Mouse (Mus musculus): ENCODE measurements around the gene Sept10.
A peak's percentile ranks its signal among the peaks of the same experiment; 100 is the strongest.

The Sept10 gene

DNA sequence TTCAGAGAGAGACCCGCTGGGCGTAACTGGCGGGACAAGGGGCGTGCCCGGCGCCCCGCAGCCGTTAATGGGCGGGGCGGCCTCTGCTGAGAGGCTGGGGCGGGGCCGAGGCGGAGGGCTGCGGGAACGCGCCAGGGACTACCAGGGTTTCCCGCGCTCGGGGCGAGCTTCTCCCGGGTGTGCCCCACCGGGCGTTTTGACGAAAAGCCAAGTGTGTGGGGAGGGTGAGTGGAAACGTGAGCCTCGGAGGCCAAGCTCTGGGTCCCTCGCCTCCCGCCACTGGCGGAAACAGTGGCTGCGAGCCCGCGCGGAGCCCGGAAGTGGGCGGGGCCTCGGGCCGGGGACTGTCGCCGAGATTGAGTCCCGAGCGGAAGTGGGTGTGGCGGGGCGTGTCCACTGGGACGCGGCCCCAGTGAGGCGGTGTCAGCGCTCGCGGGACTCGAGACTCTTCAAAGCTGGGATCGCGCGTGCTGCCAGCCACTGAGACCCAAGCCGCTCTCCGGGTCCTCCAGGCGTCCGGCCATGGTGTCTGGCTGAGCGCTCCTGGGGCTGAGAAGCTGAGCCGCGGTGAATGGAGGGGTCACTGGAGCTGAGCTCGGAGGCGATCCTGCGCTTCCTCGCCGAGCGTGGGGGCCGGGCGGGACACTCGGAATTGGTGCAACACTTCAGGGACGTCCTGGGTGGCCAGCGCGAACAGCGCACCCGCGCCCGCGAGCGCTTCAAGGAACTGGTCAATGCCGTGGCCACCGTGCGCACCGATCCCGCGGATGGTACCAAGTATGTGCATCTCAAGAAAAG, at the start of gene Sept10, which contains the start of gene Sowahc:
TSS of gene Sept10 (minus strand) at position 375 of the 798 bp plus-strand sequence.
TSS of gene Sowahc (plus strand) at position 481 of the 798 bp plus-strand sequence.
- DNase-seq, result peak; percentile 95 to 99

DNA sequence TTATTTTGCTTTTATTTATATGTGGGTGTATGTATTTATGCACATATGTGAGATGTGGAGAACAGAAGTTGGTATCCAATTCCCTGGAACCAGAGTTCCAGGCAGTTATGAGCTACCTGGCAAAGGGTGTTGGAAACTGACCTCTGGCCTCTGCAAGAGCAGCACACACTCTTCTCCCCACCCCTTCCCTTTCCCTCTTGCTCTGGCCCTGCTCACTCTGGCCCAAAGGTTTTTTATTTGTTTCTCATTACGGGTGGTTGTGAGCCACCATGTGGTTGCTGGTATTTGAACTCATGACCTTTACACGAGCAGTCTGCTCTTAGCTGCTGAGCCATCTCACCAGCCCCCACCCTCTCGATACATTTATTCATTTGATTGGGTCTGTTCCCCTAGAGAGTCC, 47.1 kb upstream of the Sept10 start:
- no peak for DNase-seq

DNA sequence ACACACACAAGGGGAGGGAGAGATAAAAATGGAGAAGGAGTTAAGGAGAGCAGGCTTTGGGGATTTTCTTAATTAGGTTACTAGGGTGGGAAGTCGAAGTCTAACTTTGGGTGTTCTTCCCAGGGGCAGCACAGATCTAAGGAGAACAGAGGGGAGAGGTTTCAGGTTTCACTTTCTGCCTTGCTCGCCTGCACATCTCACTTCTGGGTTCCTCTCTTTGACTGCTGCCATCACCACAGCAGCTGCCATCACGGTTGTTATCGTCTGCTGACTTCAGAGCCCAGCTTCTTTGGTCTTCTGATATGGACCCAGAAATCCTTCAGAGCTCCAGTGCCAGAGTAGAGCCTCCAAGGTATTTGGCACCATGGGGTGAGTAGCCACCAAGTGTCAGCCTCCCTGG, 46.5 kb upstream of the Sept10 start:
- DNase-seq, result no peak

DNA sequence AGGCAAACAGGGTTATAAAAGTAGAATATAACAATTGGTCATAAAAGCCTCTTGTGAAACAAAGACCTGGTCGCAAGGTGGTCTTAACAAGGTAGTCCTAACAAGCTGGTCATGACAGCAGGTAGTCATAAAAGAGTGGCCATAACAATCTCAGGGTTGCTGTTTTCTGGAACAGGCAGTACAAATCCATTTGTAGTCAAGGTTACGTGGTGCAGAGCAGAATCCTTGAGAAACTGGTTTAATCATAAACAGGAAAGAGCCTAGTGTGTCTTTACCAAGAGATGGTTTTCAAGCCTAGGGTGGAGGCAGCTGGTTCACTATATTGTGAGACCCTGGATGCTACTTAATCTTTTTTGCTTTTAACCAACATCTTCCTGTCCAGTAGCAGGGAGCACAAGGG, 45.6 kb upstream of the Sept10 start:
- DNase-seq, result no peak

DNA sequence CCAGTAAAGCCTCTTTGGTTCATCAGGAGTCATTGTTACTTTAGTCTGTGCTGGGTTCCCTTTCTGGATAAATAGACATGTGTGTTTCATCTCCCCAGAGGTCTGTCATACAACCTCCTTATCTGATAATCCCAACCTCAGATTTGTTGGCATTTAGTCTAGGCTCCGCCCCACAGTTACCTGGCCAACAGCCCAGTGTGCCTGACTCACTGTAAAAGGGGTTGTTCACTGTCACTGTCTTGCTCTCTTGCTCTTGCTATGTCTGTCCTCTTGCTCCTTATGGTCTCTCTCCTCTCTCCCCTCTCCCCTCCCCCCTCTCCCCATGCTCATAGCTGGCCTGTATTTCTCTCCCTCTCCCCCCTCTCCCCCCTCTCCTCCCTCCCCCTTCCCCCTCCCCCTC, 44.5 kb upstream of the Sept10 start:
- DNase-seq, result no peak

DNA sequence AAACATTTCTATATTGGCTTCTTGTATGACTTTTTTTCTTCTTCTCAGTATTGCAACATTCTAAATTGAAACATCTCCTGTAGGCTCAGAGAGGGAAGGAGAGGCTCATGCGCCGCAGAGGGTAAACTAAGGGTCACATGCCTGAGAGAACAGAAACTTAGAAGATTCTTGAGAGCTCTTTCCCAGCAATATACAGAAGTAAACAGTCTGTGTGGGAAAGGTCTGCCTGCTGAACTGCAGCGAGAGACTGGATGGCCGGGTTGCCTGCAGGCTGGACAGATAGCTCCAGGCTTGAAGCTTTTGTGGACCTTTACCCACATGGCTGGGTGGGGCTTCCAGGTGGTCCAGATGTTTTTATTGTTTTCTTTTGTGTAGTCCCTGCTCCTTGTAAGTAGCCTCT, 44.0 kb upstream of the Sept10 start:
- DNase-seq, result no peak

DNA sequence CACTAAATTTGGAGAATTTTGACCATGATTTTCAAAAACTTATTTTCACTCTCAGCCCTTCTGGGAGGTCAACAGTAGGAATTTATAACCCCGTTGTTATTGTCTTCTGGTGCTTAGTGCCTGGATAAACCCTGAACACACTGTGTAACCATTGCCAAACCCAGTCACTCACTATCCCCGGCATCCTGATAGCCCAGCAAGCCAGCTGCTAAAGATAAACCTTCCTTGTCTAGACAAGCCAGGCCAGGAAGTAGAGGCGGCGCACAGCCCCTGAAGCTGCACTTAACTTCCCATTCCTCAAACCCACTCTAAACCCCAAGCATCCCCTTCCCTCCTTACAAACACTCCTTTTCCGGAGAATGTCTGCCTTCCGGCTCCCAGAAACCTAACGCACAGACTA, 43.4 kb upstream of the Sept10 start:
- no peak for DNase-seq

DNA sequence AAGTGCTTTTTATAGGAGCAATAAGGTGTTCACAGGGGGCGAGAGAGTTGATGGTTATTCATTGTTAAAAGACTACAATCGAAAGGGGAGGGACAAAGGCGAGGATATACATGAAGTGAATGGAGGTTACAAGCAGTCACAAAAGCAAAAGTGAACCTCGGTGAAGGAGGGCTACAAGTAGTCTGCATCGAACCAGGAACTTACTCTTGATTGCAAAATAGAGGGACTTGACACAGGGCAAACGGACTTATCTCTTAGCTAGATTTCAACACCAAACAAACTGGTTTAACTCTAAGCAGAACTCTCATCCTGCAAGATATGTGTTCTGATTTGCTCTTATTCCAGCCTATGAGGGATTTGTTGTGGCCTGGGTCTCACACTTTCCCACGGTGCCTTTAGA, 41.3 kb upstream of the Sept10 start:
- DNase-seq, result no peak

DNA sequence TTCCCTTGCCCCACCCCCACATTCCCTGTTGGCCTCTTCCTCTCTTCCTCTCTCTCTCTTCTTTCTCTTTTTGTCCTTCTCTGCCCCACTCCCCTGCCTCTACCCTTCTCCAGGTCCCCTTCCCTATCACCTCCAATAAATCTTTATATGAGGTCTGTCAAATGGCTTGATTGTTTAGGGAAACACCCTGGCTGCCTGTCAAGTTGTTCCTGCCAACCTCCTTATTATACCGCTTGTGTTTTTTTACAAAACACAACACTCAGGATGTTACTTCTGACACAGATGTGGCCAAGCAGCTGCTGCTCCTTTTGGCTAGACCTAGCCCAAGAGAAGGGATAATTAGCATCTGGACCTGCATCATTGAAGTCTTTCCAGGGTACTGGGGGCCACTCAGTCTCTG, 40.4 kb upstream of the Sept10 start:
- no peak for DNase-seq

DNA sequence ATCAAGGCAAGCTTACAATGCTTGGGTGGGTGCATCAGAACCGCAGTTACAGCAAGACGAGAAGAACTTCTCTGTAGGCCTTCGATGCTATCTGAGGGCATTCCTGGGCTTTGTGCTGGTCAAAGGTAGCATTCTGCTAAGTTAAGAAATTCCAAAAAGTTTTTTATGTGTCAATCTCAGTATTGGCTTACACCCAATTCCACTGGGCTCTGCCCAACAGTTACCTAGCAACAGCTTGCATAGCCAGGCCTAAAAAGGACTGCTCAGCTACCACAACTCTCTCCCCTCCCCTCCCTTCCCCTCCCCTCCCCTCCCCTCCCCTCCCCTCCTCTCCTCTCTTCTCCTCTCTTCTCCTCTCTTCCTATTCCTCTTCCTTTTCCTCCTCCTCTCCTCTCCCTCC, 40.0 kb upstream of the Sept10 start:
- DNase-seq, result no peak

DNA sequence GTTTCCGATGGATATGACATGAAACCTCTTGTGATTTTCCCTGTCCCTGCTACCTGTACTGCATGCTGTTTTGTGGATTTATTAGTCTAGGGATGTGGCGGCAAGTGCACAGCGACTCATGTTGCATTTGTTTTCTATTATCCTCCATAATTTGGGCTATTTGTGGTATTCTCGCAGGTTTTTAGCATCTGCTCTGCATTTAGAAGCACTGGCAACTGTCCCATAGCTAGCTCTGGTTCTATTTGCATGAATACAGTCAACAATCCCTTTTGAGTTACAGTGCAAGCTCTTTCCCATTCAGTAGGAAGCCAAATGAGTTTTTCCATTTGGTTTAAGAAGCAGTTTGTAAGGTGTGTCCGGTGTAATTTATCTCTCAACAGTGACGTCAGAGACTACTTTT, 37.9 kb upstream of the Sept10 start:
- DNase-seq, result no peak

DNA sequence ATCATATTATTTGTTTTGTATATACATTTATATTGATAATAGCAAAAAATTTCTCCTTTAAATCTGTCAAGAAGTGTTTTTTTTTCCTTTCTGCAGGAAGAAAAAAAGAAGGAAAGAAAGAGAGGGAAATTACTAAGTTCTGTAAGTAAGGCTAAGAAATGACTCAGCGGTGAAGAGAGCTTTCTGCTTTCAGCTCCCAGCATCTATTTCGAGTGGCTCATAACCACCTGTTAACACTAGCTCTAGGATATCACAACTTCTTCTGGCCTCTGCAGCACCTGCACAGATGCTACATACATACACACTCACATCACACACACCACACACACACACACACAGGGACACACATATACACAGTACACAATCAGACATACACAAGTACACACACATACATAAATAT, 34.9 kb upstream of the Sept10 start:
- DNase-seq, result no peak

DNA sequence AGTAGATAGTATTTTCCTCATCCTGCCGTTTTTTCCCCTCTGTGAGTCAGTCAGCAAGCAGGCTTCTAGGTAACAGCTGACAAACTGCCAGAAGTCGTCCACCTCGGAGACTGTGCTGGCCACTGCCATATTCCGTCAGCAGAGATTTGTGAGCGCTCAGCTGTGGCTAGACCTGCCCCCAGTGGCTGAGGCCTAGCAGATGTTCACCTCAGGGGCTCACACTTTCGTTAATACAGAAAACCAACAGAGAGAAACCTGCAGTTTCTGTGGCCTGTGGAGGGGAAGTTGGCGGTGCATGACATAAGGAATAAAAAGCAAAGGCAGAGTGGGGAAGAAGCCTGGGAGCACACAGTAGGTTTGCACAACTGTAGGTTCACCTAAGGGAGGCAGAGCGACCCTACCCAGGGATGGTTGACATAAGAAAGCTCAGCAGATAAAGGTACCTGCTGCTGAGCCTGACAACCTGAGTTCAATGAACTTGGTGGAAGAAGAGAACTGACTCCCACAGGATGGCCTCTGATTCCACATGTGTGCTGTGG, 32.0 kb upstream of the Sept10 start:
- no peak for DNase-seq

DNA sequence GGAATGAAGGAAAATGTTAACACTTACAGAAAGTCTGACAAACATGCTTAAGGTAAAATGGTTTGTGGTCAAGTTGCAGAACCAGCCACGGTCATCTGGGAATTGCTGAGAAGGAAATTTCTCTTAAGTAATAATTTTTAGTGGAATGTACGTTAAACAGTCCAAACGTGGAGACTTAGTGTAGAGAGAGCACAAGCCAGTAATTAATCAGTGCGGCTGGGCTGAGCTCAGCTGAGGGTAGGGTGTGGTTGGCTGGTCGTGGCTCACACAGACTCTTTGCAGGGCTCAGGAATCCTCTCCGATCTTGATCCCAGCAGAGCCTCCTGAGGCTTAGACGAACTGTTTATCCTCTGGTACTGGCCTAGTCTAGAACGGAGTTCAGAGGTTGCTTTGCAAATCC, 30.7 kb upstream of the Sept10 start:
- DNase-seq, result no peak

DNA sequence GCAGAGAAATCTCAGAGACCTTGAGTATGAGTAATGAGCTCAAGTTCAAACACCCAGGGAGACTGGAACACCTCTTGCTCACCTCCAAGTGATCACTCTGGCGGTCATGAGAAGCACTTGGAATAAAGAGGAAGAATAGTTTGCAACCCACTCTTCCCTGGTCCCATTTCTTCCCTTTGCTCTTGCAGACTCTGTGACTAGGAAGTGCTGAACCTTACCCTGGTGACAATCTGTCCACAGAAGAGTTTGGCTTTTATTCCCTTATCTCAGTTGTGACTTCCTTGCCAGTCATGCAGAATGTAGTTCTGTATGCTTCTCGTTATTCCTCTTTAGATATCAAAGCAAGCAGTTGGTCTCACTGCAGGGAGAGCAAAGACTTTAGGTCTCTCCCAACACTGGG, 30.3 kb upstream of the Sept10 start:
- DNase-seq, result no peak

DNA sequence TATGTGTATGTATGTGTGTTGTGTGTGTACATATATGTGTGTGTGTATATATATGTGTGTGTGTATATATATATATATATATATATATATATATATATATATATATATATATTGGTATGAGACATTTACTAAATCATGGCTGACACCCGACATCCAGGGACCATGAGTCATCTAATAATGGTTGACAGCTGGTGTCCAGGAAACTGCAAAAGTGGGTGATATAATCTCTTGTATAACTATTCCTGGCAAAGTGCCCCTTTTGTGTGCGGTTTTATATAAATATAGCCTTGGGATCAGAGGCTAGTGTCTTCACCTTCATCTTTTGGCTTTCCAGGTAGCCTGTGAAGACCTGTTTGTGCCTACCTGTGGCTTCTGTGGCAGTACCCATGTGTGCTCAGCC, 29.0 kb upstream of the Sept10 start:
- no peak for DNase-seq

DNA sequence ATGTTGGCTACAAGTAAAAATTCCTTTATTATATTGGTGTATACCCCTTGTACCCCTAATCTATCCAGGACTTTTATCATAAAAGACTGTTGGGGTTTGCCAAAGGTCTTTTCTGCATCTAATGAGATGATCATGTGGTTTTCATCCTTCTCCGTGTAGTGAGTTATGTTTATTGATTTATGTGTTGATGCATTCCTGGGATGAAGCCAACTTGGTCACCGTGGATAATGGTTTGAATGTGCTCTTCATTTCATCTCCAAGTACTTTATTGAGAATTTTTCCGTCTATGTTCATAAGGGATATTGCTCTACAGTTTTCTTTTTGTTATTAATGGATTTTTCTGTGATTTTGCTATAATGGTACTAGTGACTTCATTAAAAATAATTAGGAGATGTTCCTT, 27.9 kb upstream of the Sept10 start:
- no peak for DNase-seq

DNA sequence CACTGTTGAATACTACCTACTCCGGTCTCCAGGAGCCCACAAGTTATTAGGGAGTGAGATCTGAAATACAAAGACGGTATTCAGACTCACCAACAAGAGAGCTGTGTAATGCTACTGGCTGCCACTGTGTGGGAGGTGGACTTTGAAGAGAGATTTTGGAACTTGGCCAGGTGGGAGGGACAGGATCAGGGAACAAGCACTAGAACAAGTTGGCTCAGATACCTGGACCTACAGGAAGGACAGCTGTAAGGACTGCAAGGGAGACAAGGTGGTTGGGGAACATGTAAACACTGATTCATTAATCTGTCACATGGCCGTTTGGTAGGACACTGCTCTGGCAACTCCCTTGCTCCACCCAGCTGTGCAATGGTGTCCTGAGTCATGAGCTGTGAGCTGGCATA, 19.5 kb upstream of the Sept10 start:
- no peak for DNase-seq

DNA sequence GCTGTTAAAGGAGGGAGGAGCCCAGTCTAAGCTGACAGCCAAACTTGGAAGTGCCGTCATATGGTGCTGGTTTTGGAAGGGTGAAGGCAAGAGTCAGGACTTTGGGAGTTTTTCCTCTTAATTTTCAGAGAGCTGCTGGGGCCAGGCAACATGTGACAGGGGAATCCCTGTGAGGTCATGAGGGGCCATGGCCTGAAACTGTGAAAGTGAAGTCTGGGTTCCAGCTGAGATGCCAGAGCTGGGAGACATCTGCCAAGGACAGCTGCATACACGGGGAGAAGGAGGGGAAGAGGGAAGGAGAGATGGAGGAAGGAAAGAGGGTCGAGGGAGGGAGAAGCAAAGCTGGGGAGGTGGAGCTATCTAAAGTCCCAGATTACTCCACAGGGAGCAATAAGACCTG, 16.1 kb upstream of the Sept10 start:
- no peak for DNase-seq

DNA sequence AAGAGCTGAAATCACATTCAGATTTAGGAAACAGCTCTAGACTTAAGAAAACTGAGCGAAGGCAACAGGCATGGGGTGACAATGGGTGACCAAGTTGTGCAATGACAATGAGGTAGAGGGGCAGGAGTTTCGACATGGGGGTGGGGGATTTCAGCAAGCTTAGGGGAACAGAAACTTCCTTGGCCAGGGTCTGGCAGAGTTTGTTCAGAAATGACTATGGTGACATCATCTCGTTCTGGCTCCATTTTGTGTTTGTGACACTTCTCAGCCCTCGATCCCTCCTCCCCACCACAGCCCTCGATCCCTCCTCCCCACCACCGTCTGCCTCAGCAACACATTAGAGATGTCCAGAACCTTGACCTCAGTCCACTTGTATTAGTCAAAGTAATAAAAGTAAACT, 14.8 kb upstream of the Sept10 start:
- DNase-seq, result no peak

DNA sequence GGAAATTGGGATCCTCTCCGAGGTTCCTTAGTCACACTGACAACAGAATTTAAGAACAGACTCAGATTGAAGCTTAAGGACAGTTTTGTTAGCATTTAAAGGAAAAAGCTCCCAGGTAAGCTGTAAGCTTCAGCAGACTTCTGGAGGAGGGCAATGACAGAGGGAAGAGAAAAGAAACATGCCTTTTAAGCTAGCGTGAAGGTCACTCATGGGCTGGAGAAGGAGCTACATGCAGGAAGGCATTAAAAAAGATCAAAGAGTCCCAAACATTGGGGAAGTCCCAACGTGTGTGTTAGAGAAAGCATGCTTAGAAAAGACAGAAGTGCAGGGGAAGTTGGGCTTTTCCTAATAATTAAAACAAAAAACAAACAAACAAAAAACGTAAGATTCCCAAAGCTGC, 14.2 kb upstream of the Sept10 start:
- no peak for DNase-seq

DNA sequence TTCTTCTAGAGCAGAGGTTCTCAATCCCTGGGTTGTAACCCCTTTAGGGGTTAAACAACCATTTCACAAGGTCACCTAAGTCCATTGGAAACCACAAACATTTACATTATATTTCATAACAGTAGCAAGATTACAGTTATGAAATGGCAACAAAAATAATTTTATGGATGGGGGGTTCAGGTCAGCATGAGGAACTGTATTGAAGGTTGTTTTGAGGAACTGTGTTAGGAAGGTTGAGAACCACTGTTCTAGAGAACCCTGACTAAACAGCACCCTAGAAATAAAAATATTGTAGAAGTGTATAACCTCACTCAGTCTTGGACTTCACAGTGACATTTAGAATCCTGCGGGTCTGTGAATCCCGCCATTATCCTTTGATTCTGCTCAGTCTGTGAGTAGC, 13.6 kb upstream of the Sept10 start:
- no peak for DNase-seq

DNA sequence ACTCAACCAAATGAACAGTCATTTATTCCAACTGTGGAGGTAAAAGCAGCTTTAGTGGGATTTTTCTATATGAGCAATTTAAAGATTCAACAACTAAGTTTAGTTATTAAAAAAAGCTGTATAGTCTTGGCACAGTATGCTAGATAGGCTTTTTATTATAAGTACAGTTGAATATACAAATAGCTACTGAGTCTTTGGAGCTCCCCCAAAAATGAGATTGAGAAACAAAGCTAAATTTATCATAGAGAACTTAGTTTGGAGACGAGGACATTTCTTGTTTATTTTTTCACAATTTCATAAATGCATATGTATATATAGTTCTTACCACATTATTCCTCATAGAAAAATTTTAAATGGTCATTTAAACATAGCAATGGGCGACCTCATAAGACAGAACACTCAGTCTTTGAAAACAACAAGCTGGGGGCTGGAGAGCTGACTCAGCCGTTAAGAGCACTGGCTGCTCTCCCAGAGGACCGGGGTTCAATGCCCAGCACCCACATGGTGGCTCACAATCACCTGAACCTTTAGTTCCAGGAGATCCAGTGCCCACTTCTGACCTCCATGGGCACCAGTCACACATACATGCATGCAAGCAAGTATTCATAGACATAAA, 7.7 kb upstream of the Sept10 start:
- DNase-seq, result no peak

DNA sequence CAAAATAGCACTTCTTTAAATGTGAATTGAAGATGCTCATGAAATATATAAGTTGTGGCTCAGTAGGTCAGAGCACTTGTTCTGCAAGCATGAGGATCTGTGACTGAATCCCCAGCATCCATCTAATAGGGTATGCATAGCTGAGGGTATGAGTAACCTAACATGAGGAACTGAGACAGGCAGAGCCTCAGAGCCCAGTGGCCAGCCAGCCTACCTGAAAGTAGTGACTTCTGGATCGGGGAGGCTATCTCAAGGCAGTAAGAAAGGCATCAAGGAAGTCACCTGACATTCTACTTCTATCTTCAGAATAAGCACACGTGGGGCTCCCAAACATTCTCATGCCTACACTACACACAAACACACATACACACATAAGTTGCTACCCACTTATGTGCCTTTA, 3.5 kb upstream of the Sept10 start:
- DNase-seq, result no peak

DNA sequence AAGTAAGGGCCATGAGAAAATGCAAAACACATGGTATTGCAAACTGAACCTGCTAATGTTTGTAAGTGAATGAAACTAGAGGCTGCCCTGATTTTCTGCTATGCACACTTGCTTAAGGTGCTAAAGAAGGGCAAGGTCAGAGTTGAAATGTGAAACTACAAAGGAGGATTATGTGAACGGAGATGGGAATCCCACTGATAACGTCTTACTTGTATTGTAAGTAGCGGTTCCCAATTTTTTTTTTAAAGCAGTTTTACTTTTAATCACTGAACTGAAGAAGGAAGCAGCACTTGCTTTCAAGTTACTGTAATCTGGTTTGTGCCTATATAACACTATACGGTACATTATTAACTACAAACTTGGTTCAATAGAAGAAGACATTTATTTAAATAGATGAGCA, 2.2 kb upstream of the Sept10 start:
- no peak for DNase-seq

All from spleen, adult 18-20 months (tissue).